8 mouse cellular contexts compared by ENCODE assay signal in genomic region chr17:29267931-29268681, GRCm38 (mm10). TPM values are rescaled to one million over a fixed set of nuclear protein-coding genes. Genes with fewer than 3 reads are reported as not detected.
DNase-seq lines count a peak whose midpoint lies in the region; ATAC-seq and TF ChIP-seq lines count a peak whose summit lies in the region.

No protein-coding gene starts in this region.

- H3K4me1 ChIP-seq in heart, postnatal 0 days (ENCODE audit: control insufficient read depth, insufficient read depth) = peaks cover 14% of the 10 kb centered on the region
- H3K4me1 ChIP-seq in liver, embryonic 11.5 days (replicated peaks; ENCODE audit: control insufficient read depth, insufficient read depth, low read length) = peaks cover 19% of the 10 kb centered on the region
- peaks cover 16% of the 10 kb centered on the region for H3K4me1 ChIP-seq in stomach, embryonic 15.5 days

- WGBS in heart, postnatal 0 days = 61% methylated on average over 6 of the region's 6 CpGs
- WGBS in liver, embryonic 11.5 days = 59% methylated on average over 6 of the region's 6 CpGs
- 49% methylated on average over 6 of the region's 6 CpGs for WGBS in stomach, embryonic 15.5 days

- no peaks in the 10 kb centered on the region for H3K27me3 ChIP-seq in heart, postnatal 0 days (ENCODE audit: control insufficient read depth, insufficient read depth, low read length)
- H3K27me3 ChIP-seq in liver, embryonic 11.5 days (replicated peaks; ENCODE audit: control insufficient read depth, insufficient read depth, low read length) = no peaks in the 10 kb centered on the region
- no peaks in the 10 kb centered on the region for H3K27me3 ChIP-seq in stomach, embryonic 15.5 days (replicated peaks)

- H3K9ac ChIP-seq in heart, postnatal 0 days (replicated peaks; ENCODE audit: low read depth, low read length) = 0 out of 2 replicates have a peak overlapping the region, but pooled peaks have one; percentile 94
- H3K9ac ChIP-seq in liver, embryonic 11.5 days (ENCODE audit: low read depth, low read length) = peak overlapping the region; percentile 64
- no peak overlapping the region; the same call in 1 of the 2 replicates for H3K9ac ChIP-seq in stomach, embryonic 15.5 days

- H3K36me3 ChIP-seq in heart, postnatal 0 days (replicated peaks; ENCODE audit: control insufficient read depth, insufficient read depth, low read length) = no peaks in the 10 kb centered on the region
- H3K36me3 ChIP-seq in liver, embryonic 11.5 days (ENCODE audit: control insufficient read depth, insufficient read depth, low read length) = no peaks in the 10 kb centered on the region
- no peaks in the 10 kb centered on the region for H3K36me3 ChIP-seq in stomach, embryonic 15.5 days

- no peak for TF ChIP-seq CTCF in heart, postnatal 0 days (IDR thresholded peaks at IDR 0.05; ENCODE audit: low read depth)

- peak overlapping the region; percentile 94 for H3K4me3 ChIP-seq in heart, postnatal 0 days (ENCODE audit: low read depth, low read length)
- H3K4me3 ChIP-seq in liver, embryonic 11.5 days (ENCODE audit: low read depth, low read length) = peak overlapping the region; percentile 70
- H3K4me3 ChIP-seq in stomach, embryonic 15.5 days (replicated peaks) = peak overlapping the region; percentile 89

- no peak for TF ChIP-seq EP300 in heart, postnatal 0 days (IDR thresholded peaks at IDR 0.05; ENCODE audit: low read depth)

- H3K9me3 ChIP-seq in heart, postnatal 0 days (replicated peaks; ENCODE audit: control insufficient read depth, low read length) = no peaks in the 10 kb centered on the region
- no peaks in the 10 kb centered on the region for H3K9me3 ChIP-seq in liver, embryonic 11.5 days (ENCODE audit: control insufficient read depth, low read length)
- no peaks in the 10 kb centered on the region for H3K9me3 ChIP-seq in stomach, embryonic 15.5 days

- peak; percentile 25 to 59 for DNase-seq in urinary bladder, adult 18-20 months (ENCODE audit: low spot score in 2 of 2)
- no peak for DNase-seq in urinary bladder, postnatal 4 days (ENCODE audit: low spot score in 2 of 2)
- no peak for DNase-seq in heart, postnatal 0 days (ENCODE audit: low spot score)
- DNase-seq in liver, embryonic 11.5 days (ENCODE audit: low spot score) = no peak
- DNase-seq in frontal cortex, postnatal 14 days (ENCODE audit: low spot score in 2 of 2) = no peak
- DNase-seq in adrenal gland, postnatal 25 days = no peak
- DNase-seq in adrenal gland, postnatal 4 days (ENCODE audit: low spot score in 2 of 2) = no peak

- no peak for ATAC-seq in heart, postnatal 0 days (ENCODE audit: insufficient read depth, low read depth)
- no peak for ATAC-seq in liver, embryonic 11.5 days (replicated peaks; ENCODE audit: low FRiP score)
- peak; percentile 50 for ATAC-seq in stomach, embryonic 15.5 days (ENCODE audit: insufficient read depth, low FRiP score, low read depth)

- H3K27ac ChIP-seq in heart, postnatal 0 days (ENCODE audit: low read depth) = peak overlapping the region; percentile 97
- peak overlapping the region; percentile 53 for H3K27ac ChIP-seq in liver, embryonic 11.5 days (ENCODE audit: low read depth, low read length)
- peak overlapping the region; percentile 98 for H3K27ac ChIP-seq in stomach, embryonic 15.5 days

- peak overlapping the region; percentile 80 for H3K4me2 ChIP-seq in heart, postnatal 0 days (ENCODE audit: low read depth, low read length)
- H3K4me2 ChIP-seq in liver, embryonic 11.5 days = peak overlapping the region; percentile 86
- H3K4me2 ChIP-seq in stomach, embryonic 15.5 days = peak overlapping the region; percentile 69

RNA-seq across cellular contexts. Expression of gene BC004004, which starts 0.5 kb away (rescaled TPM):
- 208 and 234 TPM in 2 replicates for total RNA-seq in heart, postnatal 0 days (2014; rRNA removed; ENCODE audit: low replicate concordance)
- 140 and 155 TPM in 2 replicates for polyA plus RNA-seq in heart, postnatal 0 days (2015; fragmentation: Nextera tagmentation; extraction: Ambion mirVana)
- polyA plus RNA-seq in liver, embryonic 11.5 days (2014; fragmentation: Nextera tagmentation; extraction: Ambion mirVana) = 70.9 and 72.7 TPM in 2 replicates
- 81.6 and 87.1 TPM in 2 replicates for polyA plus RNA-seq in stomach, embryonic 15.5 days (2015; fragmentation: Nextera tagmentation; extraction: Ambion mirVana)
- total RNA-seq in adrenal gland, postnatal 25 days (2021) = 116 and 134 TPM in 2 replicates
- total RNA-seq in adrenal gland, postnatal 4 days (2021) = 100 to 1,000 TPM; 115 to 116 TPM

RNA-seq across cellular contexts. Expression of gene Ppil1, which starts 4.1 kb away (rescaled TPM):
- total RNA-seq in heart, postnatal 0 days (2014; rRNA removed; ENCODE audit: low replicate concordance) = 46.3 and 64.4 TPM in 2 replicates
- 75.5 and 78.5 TPM in 2 replicates for polyA plus RNA-seq in heart, postnatal 0 days (2015; fragmentation: Nextera tagmentation; extraction: Ambion mirVana)
- polyA plus RNA-seq in liver, embryonic 11.5 days (2014; fragmentation: Nextera tagmentation; extraction: Ambion mirVana) = 200 and 201 TPM in 2 replicates
- 148 and 150 TPM in 2 replicates for polyA plus RNA-seq in stomach, embryonic 15.5 days (2015; fragmentation: Nextera tagmentation; extraction: Ambion mirVana)
- 22.3 and 28.9 TPM in 2 replicates for total RNA-seq in adrenal gland, postnatal 25 days (2021)
- 10 to 100 TPM; 31.2 to 33.2 TPM for total RNA-seq in adrenal gland, postnatal 4 days (2021)

RNA-seq across cellular contexts. Expression of gene Cpne5, which starts 30.1 kb away (rescaled TPM):
- 3.6 and 9.7 TPM in 2 replicates for total RNA-seq in heart, postnatal 0 days (2014; rRNA removed; ENCODE audit: low replicate concordance)
- 8.4 and 9.9 TPM in 2 replicates for polyA plus RNA-seq in heart, postnatal 0 days (2015; fragmentation: Nextera tagmentation; extraction: Ambion mirVana)
- 0.93 and 1.1 TPM in 2 replicates for polyA plus RNA-seq in liver, embryonic 11.5 days (2014; fragmentation: Nextera tagmentation; extraction: Ambion mirVana)
- polyA plus RNA-seq in stomach, embryonic 15.5 days (2015; fragmentation: Nextera tagmentation; extraction: Ambion mirVana) = 9.2 and 10.3 TPM in 2 replicates
- 0.33 and 0.52 TPM in 2 replicates for total RNA-seq in adrenal gland, postnatal 25 days (2021)
- 1 to 10 TPM; 2.8 to 2.9 TPM for total RNA-seq in adrenal gland, postnatal 4 days (2021)

RNA-seq across cellular contexts. Expression of gene Pi16, which starts 49.4 kb away (rescaled TPM):
- total RNA-seq in heart, postnatal 0 days (2014; rRNA removed; ENCODE audit: low replicate concordance) = 3.6 and 12.4 TPM in 2 replicates
- polyA plus RNA-seq in heart, postnatal 0 days (2015; fragmentation: Nextera tagmentation; extraction: Ambion mirVana) = 4.5 and 4.8 TPM in 2 replicates
- polyA plus RNA-seq in liver, embryonic 11.5 days (2014; fragmentation: Nextera tagmentation; extraction: Ambion mirVana) = 0.32 and 0.51 TPM in 2 replicates
- polyA plus RNA-seq in stomach, embryonic 15.5 days (2015; fragmentation: Nextera tagmentation; extraction: Ambion mirVana) = 1.6 and 1.9 TPM in 2 replicates
- 9.5 and 13.2 TPM in 2 replicates for total RNA-seq in adrenal gland, postnatal 25 days (2021)
- total RNA-seq in adrenal gland, postnatal 4 days (2021) = 10 to 100 TPM; 11.3 to 13.3 TPM

Comparison
In these comparisons a context has a peak if more than half of its experiments do, and no peak if none do; other contexts are left out.
1. DNase-seq: peak in urinary bladder, adult 18-20 months (2 of 2); none in urinary bladder, postnatal 4 days (0 of 2), heart, postnatal 0 days (single experiment), liver, embryonic 11.5 days (single experiment), frontal cortex, postnatal 14 days (0 of 2), adrenal gland, postnatal 25 days (single experiment) and adrenal gland, postnatal 4 days (0 of 2).
2. Peak in every context shown above with its lines, with median percentiles within 50 percentile points of each other: H3K27ac ChIP-seq, H3K4me2 ChIP-seq and H3K4me3 ChIP-seq.